Mouse (Mus musculus): ENCODE measurements around the gene Icmt.

- TF ChIP-seq GATA1 (IDR thresholded peaks at IDR 0.05; ENCODE audit: borderline replicate concordance, low read length) (no peak), FLI1 (IDR thresholded peaks at IDR 0.05; ENCODE audit: low read length) (no peak)
Observed at GRCm38 (mm10) chr4:152281601-152282000, 15.4 kb upstream of the Icmt start.

Data from megakaryocyte, embryonic 14.5 days (primary cell).